Mouse (Mus musculus) heart, postnatal 10 days (tissue): ENCODE data around the gene Cstb. TPM values are rescaled to one million over a fixed set of nuclear protein-coding genes. Genes with fewer than 3 reads are reported as not detected.

Experiments used
- DNase-seq, 2 experiments: peaks; one replicate each; pipeline ENCODE4 v3.0.0; 2021
- intact Hi-C: fragments of 180-260 bp; cut with DNase I; formaldehyde crosslinking; loops from one replicate; pipeline ENCODE4 v1.15.1; 2025
- total RNA-seq, 2 experiments: library from RNA; stranded (reverse); gene quantifications; 2 replicates each; pipeline ENCODE4 v1.2.3; 2021

Gene Cstb
- total RNA-seq, 2 experiments from 2014 or later, result 41.6 to 42.7 TPM

DNA sequence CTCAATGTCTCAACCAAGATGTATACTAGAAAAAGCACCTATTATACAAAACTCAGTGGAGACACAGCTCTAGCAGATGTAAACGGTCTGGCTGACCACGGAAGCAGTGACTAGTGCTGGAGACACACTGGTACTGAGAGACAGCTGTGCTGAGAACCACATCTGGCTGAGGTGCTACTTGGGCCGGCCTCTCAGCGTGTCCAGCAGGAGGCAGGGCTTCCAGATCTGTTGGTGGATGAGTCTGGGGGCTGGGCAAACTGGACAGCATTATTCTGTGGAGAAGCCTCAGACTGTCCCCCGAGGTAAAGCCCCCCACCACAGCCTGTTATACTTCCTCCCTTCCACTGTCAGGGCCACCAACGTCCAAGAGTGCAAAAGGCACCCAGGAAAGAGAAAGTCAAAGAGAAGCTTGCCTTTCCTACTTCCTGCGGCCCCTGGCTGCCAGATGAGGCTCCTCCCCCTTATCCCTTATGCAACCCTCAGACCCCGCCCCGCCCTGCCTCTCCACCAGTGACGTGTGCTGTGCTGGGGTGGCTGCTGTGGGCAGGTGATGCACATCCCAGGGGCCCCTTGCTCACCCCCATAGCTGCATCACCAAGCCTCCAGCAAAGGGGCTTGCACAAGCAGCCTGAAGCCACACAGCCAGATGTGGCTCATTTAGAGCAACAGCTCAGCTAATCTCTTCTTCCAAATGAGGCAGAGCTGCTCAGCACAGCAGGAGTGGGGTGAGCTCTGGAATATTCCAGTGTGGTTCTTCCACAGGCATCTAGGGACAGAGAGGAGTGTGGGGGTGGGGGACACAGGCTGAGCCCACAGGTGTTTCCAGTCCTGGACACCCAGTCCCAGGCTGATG is 32.3 kb downstream of the Cstb start:
- intact Hi-C loops, result no loop called here
- DNase-seq, result peak; percentile 67

DNA sequence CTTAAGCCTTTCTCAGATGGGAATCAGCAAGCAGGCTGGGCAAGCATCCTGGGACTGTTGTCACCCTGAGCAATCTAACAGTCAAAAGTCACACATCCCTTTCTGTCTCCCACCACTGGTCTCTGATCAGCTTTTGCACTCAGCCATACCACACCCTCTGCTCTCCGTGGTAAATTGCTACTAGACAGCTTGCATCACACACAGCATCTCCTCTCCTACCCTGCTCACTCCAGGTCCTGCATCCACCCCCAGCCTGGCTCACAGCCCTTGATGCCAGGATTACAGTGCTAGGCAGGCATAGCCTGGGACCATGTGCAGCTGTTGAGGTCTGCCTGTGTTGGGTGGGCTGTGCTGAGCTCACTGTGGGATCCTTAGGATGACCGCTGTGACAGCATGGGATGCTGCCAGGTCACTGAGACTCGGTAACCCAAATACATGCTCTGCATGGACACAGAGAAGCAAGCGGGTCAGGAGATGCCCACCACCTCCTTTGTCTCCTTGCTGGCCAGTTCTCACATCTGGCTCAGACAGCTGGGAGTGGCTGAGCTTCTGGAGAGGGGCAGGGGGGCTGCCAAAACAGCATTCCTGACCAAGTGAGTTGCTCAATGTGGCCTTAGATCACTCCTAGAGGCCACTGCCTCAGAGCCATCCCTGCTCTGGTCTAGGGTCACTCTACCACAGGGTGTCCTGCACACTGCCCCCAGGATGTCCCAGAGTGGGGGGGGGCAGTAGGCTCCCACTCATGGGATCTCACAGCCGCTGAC is 33.1 kb downstream of the Cstb start:
- peak; percentile 43 to 56 for DNase-seq
- intact Hi-C loops, result no loop called here

DNA sequence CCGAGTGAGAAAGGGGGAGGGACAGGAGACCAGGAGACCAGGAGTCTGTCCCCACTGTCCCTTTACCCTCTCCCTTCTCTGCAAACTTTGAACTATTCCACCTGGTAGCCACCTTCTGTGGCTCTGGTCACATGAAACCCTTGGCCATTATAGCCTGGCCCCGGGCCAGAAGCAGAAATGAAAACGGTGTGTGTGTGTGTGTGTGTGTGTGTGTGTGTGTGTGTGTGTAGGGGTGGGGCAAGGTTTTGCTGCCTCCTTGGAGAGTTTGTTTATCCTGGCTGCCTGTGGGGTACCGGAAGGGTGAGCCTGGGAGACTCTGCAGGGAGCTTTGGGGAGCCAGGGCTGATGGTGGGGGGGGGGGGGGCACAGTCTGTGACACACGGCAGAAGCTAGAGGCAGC is 35.0 kb downstream of the Cstb start:
- intact Hi-C loops, result no loop called here
- DNase-seq, result peak in 1 of 2 experiments; percentile 31

DNA sequence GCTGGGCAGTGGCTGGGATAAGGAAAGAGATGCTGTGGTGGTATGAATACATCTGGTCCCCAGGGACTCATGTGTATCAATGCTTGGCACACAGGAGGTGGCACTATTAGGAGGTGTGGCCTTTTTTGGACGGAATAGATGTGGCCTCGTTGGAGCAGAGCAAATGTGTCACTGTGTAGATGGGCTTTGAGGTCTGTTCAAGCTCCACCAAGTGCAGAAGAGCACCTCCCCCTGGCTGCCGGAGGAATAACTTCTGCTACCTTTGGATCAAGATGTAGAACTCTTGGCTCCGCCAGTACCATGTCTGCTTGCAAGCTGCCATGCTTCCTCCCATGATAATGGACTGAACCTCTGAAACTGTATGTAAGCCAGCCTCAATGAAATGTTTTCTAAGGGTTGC is 36.3 kb downstream of the Cstb start:
- intact Hi-C loops, result no loop called here
- DNase-seq, result no peak

DNA sequence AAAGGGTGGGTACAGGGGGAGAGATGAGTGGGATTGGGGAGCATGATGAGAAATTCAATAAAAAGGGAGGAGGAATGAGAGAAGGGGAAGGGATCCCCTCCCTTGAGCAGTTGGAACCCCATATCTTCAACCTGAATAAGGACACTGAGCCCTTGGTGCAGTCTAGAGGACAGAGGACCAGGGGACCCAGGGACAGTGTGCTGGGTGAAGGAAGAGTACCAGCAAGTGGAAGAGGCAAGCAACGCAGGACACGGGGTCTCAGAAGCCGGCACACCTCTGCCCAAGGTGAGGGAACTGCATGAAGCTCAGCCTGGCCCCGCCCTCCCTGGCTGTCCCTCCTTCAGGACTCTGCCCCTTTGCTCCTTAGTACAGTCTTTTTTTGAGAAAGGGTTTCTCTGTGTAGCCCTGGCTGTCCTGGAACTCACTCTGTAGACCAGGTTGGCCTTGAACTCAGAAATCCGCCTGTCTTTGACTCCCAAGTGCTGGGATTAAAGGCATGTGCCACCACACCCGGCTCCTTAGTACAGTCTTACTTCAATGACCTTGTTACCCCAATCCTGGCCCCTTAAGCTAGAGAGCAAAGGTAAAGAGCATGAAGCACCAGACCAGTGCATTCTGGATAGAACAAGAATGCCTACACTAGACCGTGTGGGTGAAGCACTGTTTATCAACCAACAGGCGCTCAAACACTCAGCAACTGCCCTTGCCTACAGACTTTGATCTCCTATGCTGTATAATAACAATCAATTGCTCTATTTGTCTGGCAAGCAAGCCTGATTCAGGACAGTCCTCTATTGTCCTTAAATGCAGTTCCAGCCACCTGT is 37.7 kb downstream of the Cstb start:
- no peak for DNase-seq
- intact Hi-C loops, result no loop called here

DNA sequence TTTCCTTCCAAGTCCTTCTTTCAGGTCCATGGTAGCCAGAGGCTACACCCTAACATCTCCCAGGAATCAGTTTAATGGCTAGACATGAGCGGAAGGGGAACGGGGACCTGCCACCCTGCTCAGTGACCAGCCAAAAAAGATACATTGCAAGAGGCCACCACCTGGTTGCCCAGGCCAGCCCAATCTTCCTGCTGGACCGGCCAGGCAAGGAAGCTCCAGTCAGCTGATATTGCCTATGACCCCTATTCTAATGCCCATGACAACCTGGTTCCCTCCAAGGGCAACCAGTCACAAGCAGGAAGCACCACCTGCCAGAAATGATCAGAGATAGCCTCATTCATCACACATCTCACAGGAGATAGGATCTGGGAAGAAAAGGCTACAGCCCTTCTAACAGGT is 38.3 kb downstream of the Cstb start:
- intact Hi-C loops, result no loop called here
- peak in 1 of 2 experiments; percentile 19 for DNase-seq

DNA sequence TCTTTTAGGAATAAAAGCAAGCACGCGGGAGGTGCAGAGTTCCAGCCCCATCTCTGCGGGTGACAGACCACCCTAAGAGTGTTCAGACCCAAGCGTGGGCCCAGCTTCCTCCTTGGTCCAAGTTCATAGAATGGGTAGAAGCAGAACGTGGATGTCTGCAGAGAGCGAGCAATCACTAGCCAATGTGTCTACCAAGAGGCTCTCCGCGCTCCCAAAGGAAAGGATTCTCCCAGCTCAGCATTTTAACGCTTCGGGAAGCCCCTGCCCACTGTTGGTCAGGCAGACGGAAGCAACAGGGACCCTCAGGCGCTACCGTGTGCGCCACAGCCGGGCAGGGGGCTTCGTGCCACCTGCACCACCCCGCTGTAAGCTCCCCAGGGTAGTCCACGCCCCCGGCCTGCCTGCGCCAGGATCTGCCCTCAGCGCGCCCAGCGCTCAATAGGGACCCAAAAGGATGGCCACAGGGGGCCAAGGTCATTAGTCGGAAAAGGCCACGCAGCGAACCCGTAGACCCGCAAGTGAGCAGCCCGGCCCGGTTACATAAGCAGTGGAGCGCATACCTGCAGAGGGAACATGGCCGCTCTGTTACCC is 38.8 kb downstream of the Cstb start:
- DNase-seq, result no peak
- intact Hi-C loops, result no loop called here

DNA sequence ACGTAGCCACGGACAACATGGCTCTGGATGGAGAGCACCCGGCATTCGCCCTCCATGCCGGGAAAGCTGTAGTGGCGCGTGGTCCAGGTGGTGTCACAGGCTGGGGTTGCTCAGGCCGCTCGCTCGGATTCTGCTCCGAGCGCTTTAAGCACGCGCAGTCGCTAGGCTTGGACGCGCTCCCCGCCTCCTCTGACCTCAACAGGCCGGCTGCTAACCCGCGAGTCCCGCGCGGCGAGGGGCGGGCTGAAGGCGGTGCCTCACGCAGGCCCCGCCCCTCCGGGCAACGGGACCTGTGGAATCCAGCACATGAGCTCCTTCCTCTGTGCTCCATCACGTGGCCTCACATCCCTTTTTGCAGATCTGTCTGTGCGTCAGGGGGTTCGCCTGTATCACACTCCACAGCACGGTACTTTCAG is 39.3 kb downstream of the Cstb start, which contains the start of gene Pdxk:
TSS of gene Pdxk (minus strand) at position 184 of the 416 bp plus-strand sequence.
- intact Hi-C loops, result no loop called here
- DNase-seq, result peak; percentile 94 to 96

DNA sequence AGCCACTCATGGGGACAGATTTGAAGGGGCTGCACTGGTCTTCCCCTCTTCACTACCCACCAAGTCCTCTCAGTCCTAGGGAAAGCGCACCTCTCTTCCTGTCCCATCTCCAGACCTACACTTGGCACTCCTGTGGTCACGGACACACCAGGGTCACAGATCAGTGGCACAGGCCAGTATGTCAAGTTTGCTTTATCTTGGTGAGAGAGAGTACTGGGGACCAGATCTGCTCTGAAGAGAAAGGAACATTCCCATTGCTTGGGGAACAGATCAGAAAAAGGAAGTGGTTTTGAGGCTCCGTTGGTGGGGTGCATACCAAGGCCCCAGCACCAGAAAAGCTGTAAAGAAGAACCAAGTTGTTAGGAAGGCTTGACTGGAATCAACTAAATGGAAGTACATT is 40.0 kb downstream of the Cstb start:
- intact Hi-C loops, result no loop called here

DNA sequence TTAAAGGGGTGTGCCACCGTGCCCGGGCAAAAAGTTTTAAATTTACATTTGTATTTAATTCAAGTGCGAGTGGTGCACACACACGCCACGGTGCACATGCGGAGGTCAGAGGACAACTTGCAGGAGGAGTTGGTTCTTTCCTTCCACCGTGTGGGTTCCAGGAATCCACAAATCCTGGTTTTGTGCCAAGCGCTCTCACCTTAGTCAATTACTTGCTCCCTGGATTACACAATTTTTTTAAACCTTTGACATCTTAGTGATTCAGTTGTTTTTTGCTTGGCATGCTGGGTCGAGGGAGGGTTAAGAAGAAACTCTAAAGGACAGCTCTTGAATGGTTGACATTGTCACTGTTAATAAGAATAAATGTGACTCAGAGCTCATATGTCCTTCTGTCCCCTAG is 41.2 kb downstream of the Cstb start:
- intact Hi-C loops, result no loop called here

More for the DNA sequence above, 40.0 kb downstream of the Cstb start:
- peak in 1 of 2 experiments; percentile 21 for DNase-seq

DNA sequence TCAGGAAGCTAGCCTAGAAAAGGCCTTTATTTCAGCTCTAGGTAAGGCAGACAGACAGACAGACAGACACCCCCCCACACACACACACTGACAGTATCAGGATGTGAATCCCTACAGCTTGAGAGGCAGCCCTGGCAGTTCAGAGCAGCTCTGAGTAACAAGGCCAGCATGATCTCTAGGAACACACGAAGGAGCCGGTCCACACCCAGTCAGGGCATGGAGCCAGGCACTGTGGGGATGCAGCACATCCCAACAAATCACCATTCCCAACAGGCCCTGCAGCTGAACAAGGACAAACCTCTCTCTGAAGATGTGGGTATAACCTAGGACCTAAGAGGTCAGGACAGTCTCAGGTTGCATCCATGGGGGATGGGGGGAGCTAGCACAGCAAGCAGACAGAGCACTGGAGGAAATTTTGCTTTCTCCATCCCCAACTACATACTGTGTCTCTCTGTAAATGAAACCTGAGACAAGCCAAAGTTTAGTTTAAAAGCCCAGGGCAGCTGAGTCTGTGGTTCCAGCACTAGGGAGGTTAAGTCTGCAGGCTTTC is 42.4 kb downstream of the Cstb start:
- intact Hi-C loops, result no loop called here
- DNase-seq, result peak; percentile 39 to 55

More for the DNA sequence above, 41.2 kb downstream of the Cstb start:
- no peak for DNase-seq

DNA sequence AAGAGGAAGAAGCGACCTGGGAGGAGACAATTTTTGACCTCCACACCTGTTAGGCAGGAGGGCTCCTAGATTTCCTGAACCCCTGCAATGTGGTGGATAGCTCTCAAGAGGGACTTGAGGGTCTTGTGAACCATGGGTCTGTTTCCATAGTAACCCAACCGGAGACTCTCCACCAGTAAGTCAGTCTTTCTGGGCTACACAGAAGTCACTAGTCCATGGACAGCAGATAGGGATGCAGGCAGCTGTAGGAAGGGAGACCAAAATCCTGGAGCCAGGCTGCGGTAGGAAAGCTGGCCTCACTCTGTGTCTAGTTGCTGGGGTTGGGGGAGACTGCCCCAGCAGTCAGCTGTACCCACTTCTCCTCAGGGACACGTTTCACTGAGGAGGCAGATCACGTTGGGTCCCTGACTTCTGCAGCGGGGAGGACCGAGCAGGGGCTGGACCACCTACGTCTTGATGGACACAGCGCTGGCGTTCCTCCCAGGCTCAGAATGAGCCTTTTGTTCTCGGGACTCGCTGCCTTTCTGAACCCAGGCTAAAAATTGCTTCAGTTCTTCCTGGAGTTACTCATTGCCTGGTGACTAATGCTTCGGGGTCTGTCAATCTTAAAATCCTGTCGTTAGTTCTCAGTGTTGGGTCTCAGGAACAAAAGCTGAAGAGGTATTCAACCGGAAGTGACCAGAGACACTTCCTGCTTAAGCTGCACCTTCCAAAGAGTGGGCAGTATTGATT is 45.3 kb downstream of the Cstb start:
- peak; percentile 35 to 56 for DNase-seq
- intact Hi-C loops, result no loop called here

DNA sequence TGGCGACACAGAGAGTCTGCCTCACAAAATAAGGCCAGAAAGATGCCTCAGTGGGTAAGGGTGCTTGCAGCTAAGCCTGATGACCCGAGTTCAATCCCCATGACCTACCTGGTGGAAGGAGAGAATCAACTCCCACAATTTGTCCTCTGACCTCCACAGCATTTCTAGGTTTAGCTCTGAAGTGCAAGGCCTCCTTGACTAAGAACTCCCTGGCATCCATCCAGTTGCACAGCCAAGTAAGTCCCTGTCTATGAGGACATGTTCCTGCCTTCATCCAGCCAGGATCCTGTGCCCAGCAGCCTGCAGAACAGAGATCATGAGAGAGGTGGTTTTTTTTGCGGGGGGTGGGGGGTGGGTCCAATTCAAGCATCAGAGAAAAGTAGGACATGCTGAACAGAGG is 46.6 kb downstream of the Cstb start:
- intact Hi-C loops, result no loop called here
- DNase-seq, result no peak

DNA sequence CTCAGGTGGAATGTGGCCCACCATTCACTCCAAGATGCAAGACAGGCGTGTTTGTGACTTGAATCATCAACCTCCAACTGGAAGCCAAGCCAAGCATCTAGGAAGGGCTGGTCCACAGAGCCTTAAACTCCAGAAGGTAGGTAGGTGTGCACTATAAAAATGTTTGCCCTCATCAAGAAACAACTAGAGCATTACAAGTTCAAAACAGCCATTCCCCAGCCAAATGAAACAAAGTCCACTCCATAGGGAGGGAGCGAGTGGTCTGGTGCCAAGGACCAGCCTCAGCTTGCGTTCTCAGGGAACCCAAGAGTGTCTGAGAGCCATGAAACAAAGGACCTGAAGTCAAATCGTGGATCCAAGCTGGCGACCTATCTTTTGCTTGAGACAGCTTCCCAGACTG is 48.0 kb downstream of the Cstb start:
- intact Hi-C loops, result no loop called here
- DNase-seq, result no peak

DNA sequence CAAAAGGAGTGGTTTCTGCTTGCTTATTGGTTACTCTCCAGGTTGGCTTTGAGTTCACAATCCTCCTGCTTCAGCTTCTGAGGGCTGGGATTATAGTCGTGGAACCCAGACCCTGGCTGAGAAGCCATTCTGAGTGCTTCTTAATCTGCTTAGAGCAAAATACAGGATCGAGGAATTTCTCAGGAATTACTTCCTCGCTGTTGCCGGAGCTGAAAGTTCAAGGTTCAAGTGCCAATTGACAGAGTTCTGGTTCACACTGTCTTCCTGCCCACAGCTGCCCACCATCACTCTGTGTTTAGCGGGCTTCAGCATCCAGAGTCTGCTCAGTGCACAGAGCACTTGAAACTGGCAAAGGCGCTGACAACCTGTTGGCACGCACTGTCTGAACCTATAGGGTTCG is 49.3 kb downstream of the Cstb start:
- DNase-seq, result no peak
- intact Hi-C loops, result no loop called here

DNA sequence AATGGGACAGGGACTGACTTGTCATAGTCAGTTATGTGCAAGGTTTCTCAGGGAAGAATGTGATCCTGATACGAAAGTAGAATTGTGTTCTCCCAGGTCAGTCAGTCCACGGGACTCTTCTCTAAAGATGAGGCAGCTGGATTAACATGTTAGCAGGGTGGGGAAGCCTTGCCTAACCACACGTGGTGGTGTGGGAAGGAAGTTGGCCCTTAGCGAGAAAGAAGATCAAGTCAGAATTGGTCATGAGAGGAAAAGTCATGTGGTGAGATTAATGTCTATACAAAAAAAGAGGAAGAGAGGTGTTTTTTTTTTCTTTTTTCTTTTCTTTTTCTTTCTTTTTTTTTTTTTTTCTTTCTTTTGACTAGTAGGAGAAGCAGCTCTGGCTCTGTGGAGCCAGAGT is 51.4 kb downstream of the Cstb start:
- no peak for DNase-seq
- intact Hi-C loops, result no loop called here
